Mouse (Mus musculus): ENCODE measurements around the gene Slc7a6. TPM values are rescaled to one million over a fixed set of nuclear protein-coding genes. Genes with fewer than 3 reads are reported as not detected.

Slc7a6 gene
- polyA plus RNA-seq, 2 experiments, result 42.1 to 55.7 TPM

DNA sequence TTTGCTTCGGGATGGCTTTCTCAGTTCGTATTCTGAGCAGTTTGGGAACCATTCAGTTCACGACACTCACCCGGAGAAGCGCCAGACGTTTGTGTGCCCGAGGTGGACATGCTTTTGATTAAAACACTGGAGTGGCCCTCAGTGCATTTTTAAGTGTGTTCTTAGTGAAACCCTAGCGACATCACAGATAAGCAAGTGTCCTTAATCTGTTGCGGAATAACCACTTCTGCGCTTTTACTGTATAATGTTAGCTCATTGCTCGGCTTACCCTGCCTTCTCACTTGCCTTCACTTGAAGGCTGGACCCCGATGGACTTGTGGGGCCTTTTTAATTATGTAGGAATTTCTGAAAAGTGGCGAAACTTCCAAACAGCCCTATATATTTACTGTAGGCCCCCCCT, 42.8 kb downstream of the Slc7a6 start:
- Histone ChIP-seq H3K27ac (replicated peaks; ENCODE audit: low read depth, low read length) (peak overlapping the region; percentile 93), H3K4me1 (ENCODE audit: control insufficient read depth, insufficient read depth, low read length) (peaks cover 6% of the 10 kb centered on the region; the same call in 1 of the 2 replicates), H3K9me3 (ENCODE audit: control insufficient read depth, low read length) (no peaks in the 10 kb centered on the region), H3K9ac (ENCODE audit: low read depth, low read length, severe bottlenecking) (peak overlapping the region; percentile 92), H3K27me3 (ENCODE audit: control insufficient read depth, insufficient read depth, low read length) (no peaks in the 10 kb centered on the region), H3K4me3 (replicated peaks; ENCODE audit: low read length) (peak overlapping the region; percentile 84), H3K36me3 (ENCODE audit: control insufficient read depth, insufficient read depth, low read length) (peaks cover 41% of the 10 kb centered on the region), H3K4me2 (replicated peaks; ENCODE audit: low read depth, low read length, severe bottlenecking) (peak overlapping the region; percentile 58)
- DNase-seq (ENCODE audit: low spot score) (peak; percentile 8), ATAC-seq (ENCODE audit: low FRiP score, low read depth) (no peak)
- 4% methylated on average over 13 of the region's 13 CpGs for WGBS
- no peak for TF ChIP-seq POLR2A (IDR thresholded peaks at IDR 0.05; ENCODE audit: borderline replicate concordance, extremely low read depth, insufficient read depth, insufficient read length)

DNA sequence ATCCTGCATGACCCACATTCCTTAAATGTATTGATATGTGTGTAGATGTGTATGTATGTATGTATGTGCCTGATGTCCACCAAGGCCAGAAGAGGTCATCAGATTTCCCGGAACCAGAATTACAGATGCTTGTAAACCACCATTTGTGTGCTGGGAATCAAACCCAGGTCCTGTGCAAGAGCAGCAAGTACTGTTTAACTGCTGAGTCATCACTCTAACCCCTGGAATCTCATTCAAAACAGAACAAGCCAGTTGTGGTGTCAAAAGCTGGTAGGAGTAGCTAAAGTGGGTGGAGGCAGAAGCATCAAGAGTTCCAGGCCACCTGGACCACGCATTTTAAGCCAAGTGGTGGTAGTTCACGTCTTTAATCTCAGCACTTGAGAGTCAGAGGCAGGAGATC, 45.3 kb downstream of the Slc7a6 start:
- no peak overlapping the region for H3K4me3 ChIP-seq (replicated peaks; ENCODE audit: low read length)
- no peak overlapping the region for H3K9ac ChIP-seq (ENCODE audit: low read depth, low read length, severe bottlenecking)
- H3K4me1 ChIP-seq (ENCODE audit: control insufficient read depth, insufficient read depth, low read length), result peaks cover 6% of the 10 kb centered on the region; the same call in 1 of the 2 replicates
- H3K27ac ChIP-seq (replicated peaks; ENCODE audit: low read depth, low read length), result no peak overlapping the region
- H3K36me3 ChIP-seq (ENCODE audit: control insufficient read depth, insufficient read depth, low read length), result peaks cover 44% of the 10 kb centered on the region
- 87% methylated on average over 3 of the region's 3 CpGs for WGBS
- no peak for TF ChIP-seq POLR2A (IDR thresholded peaks at IDR 0.05; ENCODE audit: borderline replicate concordance, extremely low read depth, insufficient read depth, insufficient read length)
- DNase-seq (ENCODE audit: low spot score), result no peak
- no peaks in the 10 kb centered on the region for H3K27me3 ChIP-seq (ENCODE audit: control insufficient read depth, insufficient read depth, low read length)
- no peak for ATAC-seq (ENCODE audit: low FRiP score, low read depth)
- H3K9me3 ChIP-seq (ENCODE audit: control insufficient read depth, low read length), result no peaks in the 10 kb centered on the region
- H3K4me2 ChIP-seq (replicated peaks; ENCODE audit: low read depth, low read length, severe bottlenecking), result no peak overlapping the region

DNA sequence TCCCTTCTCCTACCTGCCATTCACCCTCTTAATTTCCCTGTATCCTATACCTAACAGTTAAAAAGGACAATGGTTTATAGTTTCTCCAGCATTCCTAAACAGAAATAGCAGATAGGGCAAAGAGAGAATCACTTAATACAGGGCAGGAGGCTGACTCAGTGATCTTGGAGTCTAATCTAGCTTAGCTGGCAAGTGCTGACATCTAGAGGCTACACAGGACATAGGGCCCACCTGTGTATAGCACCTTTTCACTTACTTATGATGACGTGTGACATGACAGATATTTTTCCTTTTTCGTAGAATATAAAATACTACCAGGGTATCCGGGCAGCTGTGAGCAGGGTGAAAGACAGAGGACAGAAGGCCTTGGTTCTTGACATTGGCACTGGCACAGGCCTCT, 51.0 kb downstream of the Slc7a6 start:
- TF ChIP-seq POLR2A (IDR thresholded peaks at IDR 0.05; ENCODE audit: borderline replicate concordance, extremely low read depth, insufficient read depth, insufficient read length), result no peak
- Histone ChIP-seq H3K4me1 (ENCODE audit: control insufficient read depth, insufficient read depth, low read length) (no peaks in the 10 kb centered on the region), H3K36me3 (ENCODE audit: control insufficient read depth, insufficient read depth, low read length) (peaks cover 65% of the 10 kb centered on the region), H3K27ac (replicated peaks; ENCODE audit: low read depth, low read length) (no peak overlapping the region), H3K9me3 (ENCODE audit: control insufficient read depth, low read length) (no peaks in the 10 kb centered on the region), H3K27me3 (ENCODE audit: control insufficient read depth, insufficient read depth, low read length) (no peaks in the 10 kb centered on the region), H3K9ac (ENCODE audit: low read depth, low read length, severe bottlenecking) (no peak overlapping the region), H3K4me3 (replicated peaks; ENCODE audit: low read length) (no peak overlapping the region), H3K4me2 (replicated peaks; ENCODE audit: low read depth, low read length, severe bottlenecking) (no peak overlapping the region)
- DNase-seq (ENCODE audit: low spot score), result no peak
- 89% methylated on average over 3 of the region's 3 CpGs for WGBS
- ATAC-seq (ENCODE audit: low FRiP score, low read depth), result no peak

DNA sequence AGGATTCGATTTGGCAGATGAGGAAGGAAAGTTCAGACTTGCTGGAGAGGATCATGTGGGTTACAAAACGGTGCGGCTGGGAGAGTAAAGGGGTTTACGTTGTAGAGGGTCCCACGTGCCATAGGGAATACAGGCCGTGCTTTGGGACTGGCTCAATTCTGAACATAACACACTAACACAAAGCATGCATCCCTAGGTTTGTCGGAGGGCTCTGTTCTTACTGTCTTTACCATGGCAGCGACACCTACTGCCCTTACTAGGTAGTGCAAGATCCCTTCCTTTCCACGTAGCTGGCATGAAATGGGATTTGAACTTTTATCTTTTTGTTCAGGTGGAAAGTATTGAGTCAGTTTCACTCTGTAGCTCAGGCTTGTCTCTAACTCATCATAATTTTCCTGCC, 57.9 kb downstream of the Slc7a6 start:
- no peak for TF ChIP-seq POLR2A (IDR thresholded peaks at IDR 0.05; ENCODE audit: borderline replicate concordance, extremely low read depth, insufficient read depth, insufficient read length)
- 43% methylated on average over 9 of the region's 9 CpGs for WGBS
- Histone ChIP-seq H3K4me3 (replicated peaks; ENCODE audit: low read length) (no peak overlapping the region), H3K27me3 (ENCODE audit: control insufficient read depth, insufficient read depth, low read length) (no peaks in the 10 kb centered on the region), H3K9me3 (ENCODE audit: control insufficient read depth, low read length) (no peaks in the 10 kb centered on the region), H3K27ac (replicated peaks; ENCODE audit: low read depth, low read length) (no peak overlapping the region), H3K4me1 (ENCODE audit: control insufficient read depth, insufficient read depth, low read length) (no peaks in the 10 kb centered on the region), H3K4me2 (replicated peaks; ENCODE audit: low read depth, low read length, severe bottlenecking) (no peak overlapping the region), H3K36me3 (ENCODE audit: control insufficient read depth, insufficient read depth, low read length) (peaks cover 67% of the 10 kb centered on the region), H3K9ac (ENCODE audit: low read depth, low read length, severe bottlenecking) (no peak overlapping the region)
- DNase-seq (ENCODE audit: low spot score), result peak; percentile 36
- ATAC-seq (ENCODE audit: low FRiP score, low read depth), result no peak

DNA sequence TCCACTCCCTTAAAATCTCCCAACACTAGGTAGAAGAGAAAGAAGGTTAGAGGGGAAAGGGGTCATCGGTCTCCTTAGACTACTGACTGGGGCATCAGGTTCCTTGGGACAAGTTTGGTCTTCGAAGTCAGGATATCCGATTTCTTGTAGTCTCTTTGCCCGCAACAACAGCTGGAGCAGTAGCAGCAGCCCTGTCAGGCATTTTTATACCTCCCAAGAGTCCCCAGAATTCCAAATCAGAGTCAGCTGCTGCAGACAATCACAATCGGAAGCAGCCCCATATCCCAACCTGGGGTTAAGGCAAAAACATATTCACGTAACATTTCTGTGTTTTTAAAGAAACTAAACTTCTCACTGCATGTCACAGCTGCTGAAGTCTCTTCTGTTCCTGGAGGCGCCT, 62.9 kb downstream of the Slc7a6 start:
- no peaks in the 10 kb centered on the region for H3K27me3 ChIP-seq (ENCODE audit: control insufficient read depth, insufficient read depth, low read length)
- peak; percentile 68 for ATAC-seq (ENCODE audit: low FRiP score, low read depth)
- DNase-seq (ENCODE audit: low spot score), result peak; percentile 31
- no peaks in the 10 kb centered on the region for H3K9me3 ChIP-seq (ENCODE audit: control insufficient read depth, low read length)
- 60% methylated on average over 7 of the region's 7 CpGs for WGBS
- no peak overlapping the region for H3K4me2 ChIP-seq (replicated peaks; ENCODE audit: low read depth, low read length, severe bottlenecking)
- no peak for TF ChIP-seq POLR2A (IDR thresholded peaks at IDR 0.05; ENCODE audit: borderline replicate concordance, extremely low read depth, insufficient read depth, insufficient read length)
- peaks cover 78% of the 10 kb centered on the region for H3K36me3 ChIP-seq (ENCODE audit: control insufficient read depth, insufficient read depth, low read length)
- H3K9ac ChIP-seq (ENCODE audit: low read depth, low read length, severe bottlenecking), result no peak overlapping the region
- H3K4me3 ChIP-seq (replicated peaks; ENCODE audit: low read length), result no peak overlapping the region
- no peaks in the 10 kb centered on the region for H3K4me1 ChIP-seq (ENCODE audit: control insufficient read depth, insufficient read depth, low read length)
- H3K27ac ChIP-seq (replicated peaks; ENCODE audit: low read depth, low read length), result 0 out of 2 replicates have a peak overlapping the region, but pooled peaks have one; percentile 26

DNA sequence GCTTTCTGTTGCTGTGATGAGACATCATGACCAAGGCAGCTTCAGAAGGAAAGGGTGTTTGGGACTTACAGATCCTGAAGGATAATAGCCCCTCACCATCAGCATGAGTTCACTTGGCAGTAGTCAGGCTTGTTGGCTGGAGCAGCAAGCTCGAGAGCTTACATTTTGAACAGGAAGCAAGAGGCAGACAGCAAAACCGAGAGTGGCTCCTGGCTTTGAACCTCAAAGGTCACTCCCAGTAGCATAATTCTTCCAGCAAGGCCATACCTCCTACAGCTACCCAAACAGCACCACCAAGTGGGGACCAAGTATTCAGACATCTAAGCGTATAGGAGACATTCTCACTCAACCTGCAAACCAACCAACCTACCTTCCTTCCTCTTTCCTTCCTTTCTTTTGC, 64.1 kb downstream of the Slc7a6 start:
- WGBS, result 77% methylated on average over 3 of the region's 3 CpGs
- no peaks in the 10 kb centered on the region for H3K9me3 ChIP-seq (ENCODE audit: control insufficient read depth, low read length)
- no peak overlapping the region for H3K4me2 ChIP-seq (replicated peaks; ENCODE audit: low read depth, low read length, severe bottlenecking)
- H3K27ac ChIP-seq (replicated peaks; ENCODE audit: low read depth, low read length), result no peak overlapping the region
- no peaks in the 10 kb centered on the region for H3K4me1 ChIP-seq (ENCODE audit: control insufficient read depth, insufficient read depth, low read length)
- H3K9ac ChIP-seq (ENCODE audit: low read depth, low read length, severe bottlenecking), result no peak overlapping the region
- H3K36me3 ChIP-seq (ENCODE audit: control insufficient read depth, insufficient read depth, low read length), result peaks cover 79% of the 10 kb centered on the region
- no peak for DNase-seq (ENCODE audit: low spot score)
- TF ChIP-seq POLR2A (IDR thresholded peaks at IDR 0.05; ENCODE audit: borderline replicate concordance, extremely low read depth, insufficient read depth, insufficient read length), result no peak
- no peak overlapping the region for H3K4me3 ChIP-seq (replicated peaks; ENCODE audit: low read length)
- no peak for ATAC-seq (ENCODE audit: low FRiP score, low read depth)
- no peaks in the 10 kb centered on the region for H3K27me3 ChIP-seq (ENCODE audit: control insufficient read depth, insufficient read depth, low read length)
